Mouse (Mus musculus) heart, embryonic 14.5 days (tissue): ENCODE measurements around the gene Hlcs. TPM values are rescaled to one million over a fixed set of nuclear protein-coding genes. Genes with fewer than 3 reads are reported as not detected.

ENCODE experiments used
- ATAC-seq: fragments of 200-750 bp; cut with Nextera tagmentation; 2 replicates; pipeline ENCODE4 v1.8.0; 2017; ENCODE audit warnings: low read depth, moderate TSS enrichment; ENCODE audit not compliant: insufficient number of reproducible peaks, insufficient read depth, low FRiP score
- H3K27ac ChIP-seq, 2 experiments: fragments of 200-500 bp in 1 of 2; fragments of 300-500 bp in 1 of 2; sonication (generic) in 1 of 2; replicated peaks in 1 of 2; 2 replicates each; pipeline ENCODE4 v1.5.1; 2012 to 2014; ENCODE audit warnings: low read depth in 2 of 2, low read length in 2 of 2, control low read depth in 1 of 2, mild to moderate bottlenecking in 1 of 2, mixed read lengths in 1 of 2; ENCODE audit not compliant: control insufficient read depth in 1 of 2, insufficient read depth in 1 of 2
- H3K27me3 ChIP-seq: fragments of 300-500 bp; sonication (generic); 2 replicates; pipeline ENCODE4 v1.6.1; 2014; ENCODE audit warnings: mild to moderate bottlenecking, low read length, control low read depth; ENCODE audit not compliant: control insufficient read depth, insufficient read depth
- H3K36me3 ChIP-seq: fragments of 300-500 bp; sonication (generic); 2 replicates; pipeline ENCODE4 v1.6.1; 2014; ENCODE audit warnings: mild to moderate bottlenecking, control low read depth, low read length, mixed read lengths; ENCODE audit not compliant: control insufficient read depth, insufficient read depth
- H3K4me1 ChIP-seq, 2 experiments: fragments of 200-500 bp in 1 of 2; fragments of 300-500 bp in 1 of 2; sonication (generic) in 1 of 2; 2 replicates each; pipeline ENCODE4 v1.6.1; 2012 to 2014; ENCODE audit warnings: low read length in 2 of 2, control low read depth in 1 of 2, mixed read lengths in 1 of 2; ENCODE audit not compliant: control insufficient read depth in 2 of 2, insufficient read depth in 2 of 2
- H3K4me2 ChIP-seq: fragments of 300-500 bp; sonication (generic); 2 replicates; pipeline ENCODE4 v1.6.1; 2014; ENCODE audit warnings: mild to moderate bottlenecking, low read length
- H3K4me3 ChIP-seq, 2 experiments: fragments of 200-500 bp in 1 of 2; fragments of 300-500 bp in 1 of 2; sonication (generic) in 1 of 2; 2 replicates each; pipeline ENCODE4 v1.5.1; 2012 to 2014; ENCODE audit warnings: low read length in 2 of 2, mild to moderate bottlenecking in 2 of 2, control low read depth in 1 of 2, low read depth in 1 of 2, moderate library complexity in 1 of 2; ENCODE audit not compliant: control insufficient read depth in 1 of 2, insufficient read depth in 1 of 2
- H3K9ac ChIP-seq: fragments of 300-500 bp; sonication (generic); 2 replicates; pipeline ENCODE4 v1.6.1; 2014; ENCODE audit warnings: mild to moderate bottlenecking, low read length
- H3K9me3 ChIP-seq: fragments of 300-500 bp; sonication (generic); 2 replicates; pipeline ENCODE4 v1.6.1; 2016; ENCODE audit warnings: low read length, control low read depth; ENCODE audit not compliant: control insufficient read depth
- WGBS: fragments of 180-500 bp; shearing (Covaris S2); extraction: QIAGEN DNeasy Blood & Tissue Kit; methylation state at CpG from one replicate; pipeline ENCODE4 v1.1.7; 2014; 5-methylcytosine and 5-hydroxymethylcytosine counted together
- polyA plus RNA-seq: library from polyadenylated mRNA; unstranded; fragments of >200 nt; fragmentation: Nextera tagmentation; extraction: Ambion mirVana; gene quantifications from 2 replicates; pipeline ENCODE4 v1.2.1, GENCODE M21; 2014

Gene Hlcs
- polyA plus RNA-seq, 1 experiment from 2014 or later = 8.1 TPM

GRCm38 (mm10) chr16:94323681-94324080 is 10.3 kb upstream of the Hlcs start:
- no peak overlapping the region for H3K9ac ChIP-seq
- H3K27ac ChIP-seq = peak overlapping the region; percentile 11 to 27; a peak in 3 of 4 replicates
- H3K4me2 ChIP-seq = no peak overlapping the region
- no peak for ATAC-seq
- H3K4me3 ChIP-seq = no peak overlapping the region
- no peaks in the 10 kb centered on the region for H3K27me3 ChIP-seq
- 57% methylated on average over 5 of the region's 5 CpGs for WGBS
- H3K36me3 ChIP-seq = no peaks in the 10 kb centered on the region
- peaks cover 3 to 8% of the 10 kb centered on the region in 2 experiments; a peak in 3 of 4 replicates for H3K4me1 ChIP-seq
- no peaks in the 10 kb centered on the region for H3K9me3 ChIP-seq

- H3K36me3 ChIP-seq = no peaks in the 10 kb centered on the region
- no peak overlapping the region for H3K27ac ChIP-seq
- no peak overlapping the region for H3K4me3 ChIP-seq
- WGBS = 70% methylated on average over 5 of the region's 5 CpGs
- no peak for ATAC-seq
- no peak overlapping the region for H3K9ac ChIP-seq
- H3K27me3 ChIP-seq = no peaks in the 10 kb centered on the region
- H3K4me1 ChIP-seq = no peaks in the 10 kb centered on the region
- H3K9me3 ChIP-seq = no peaks in the 10 kb centered on the region
- H3K4me2 ChIP-seq = no peak overlapping the region
Measured at GRCm38 (mm10) chr16:94320223-94320622, 6.9 kb upstream of the Hlcs start.

DNA sequence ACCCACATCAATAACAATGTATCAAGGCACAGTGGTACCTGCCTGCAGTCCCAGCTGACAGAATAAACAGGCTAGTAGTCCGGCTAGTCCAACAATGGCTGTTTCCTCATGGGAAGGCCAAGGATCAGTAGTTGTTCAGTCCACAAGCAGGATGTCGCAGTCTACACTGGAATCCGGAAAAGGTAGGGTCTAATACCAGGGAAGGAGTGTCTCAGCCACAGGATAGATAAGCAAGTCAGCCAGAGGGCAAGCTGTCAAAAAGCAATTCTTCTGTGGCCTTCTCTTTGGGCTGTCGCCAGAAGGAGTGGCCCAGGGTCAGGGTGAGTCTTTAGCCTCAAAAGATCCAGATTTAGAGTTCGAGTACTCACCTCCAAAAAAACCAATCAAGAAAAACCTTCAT is 4.4 kb upstream of the Hlcs start:
- Histone ChIP-seq H3K27me3 (no peaks in the 10 kb centered on the region), H3K4me2 (no peak overlapping the region), H3K27ac (no peak overlapping the region), H3K9ac (no peak overlapping the region), H3K9me3 (no peaks in the 10 kb centered on the region), H3K4me1 (peaks cover 5 to 6% of the 10 kb centered on the region in 2 experiments; a peak in 2 of 4 replicates), H3K36me3 (no peaks in the 10 kb centered on the region), H3K4me3 (no peak overlapping the region)
- ATAC-seq = no peak
- 52% methylated on average over 5 of the region's 5 CpGs for WGBS

- no peak for ATAC-seq
- no peak overlapping the region for H3K27ac ChIP-seq
- 44% methylated on average over 1 of the region's 1 CpGs for WGBS
- no peak overlapping the region for H3K4me2 ChIP-seq
- no peaks in the 10 kb centered on the region for H3K9me3 ChIP-seq
- no peak overlapping the region for H3K9ac ChIP-seq
- H3K27me3 ChIP-seq = no peaks in the 10 kb centered on the region
- H3K4me3 ChIP-seq = no peak overlapping the region
- peaks cover 5 to 12% of the 10 kb centered on the region in 2 experiments; a peak in 3 of 4 replicates for H3K4me1 ChIP-seq
- no peaks in the 10 kb centered on the region for H3K36me3 ChIP-seq
Measured at GRCm38 (mm10) chr16:94315215-94315614, 1.8 kb upstream of the Hlcs start.

DNA sequence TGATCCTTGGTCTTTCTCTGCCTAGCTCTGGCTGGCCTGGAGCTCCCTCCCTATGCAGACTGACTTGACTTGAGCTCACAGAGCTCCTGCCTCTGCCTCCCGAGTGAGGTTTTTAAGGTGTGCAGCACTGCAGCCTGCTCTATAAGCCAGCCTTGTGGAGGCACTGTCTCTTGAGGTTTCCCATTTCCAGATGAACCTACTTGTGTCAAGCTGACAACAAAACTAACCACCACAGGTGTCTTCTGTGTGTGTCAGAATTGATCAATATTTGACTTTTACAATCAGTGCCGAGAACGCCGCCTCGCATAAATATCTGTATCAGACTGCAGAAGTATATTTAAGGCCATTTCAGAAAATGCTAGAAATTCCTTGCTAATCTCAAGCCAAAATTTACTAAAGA is 1.3 kb upstream of the Hlcs start:
- Histone ChIP-seq H3K4me1 (peaks cover 5 to 14% of the 10 kb centered on the region in 2 experiments; a peak in 3 of 4 replicates), H3K36me3 (no peaks in the 10 kb centered on the region), H3K4me3 (no peak overlapping the region), H3K9me3 (no peaks in the 10 kb centered on the region), H3K27me3 (no peaks in the 10 kb centered on the region), H3K27ac (no peak overlapping the region), H3K4me2 (no peak overlapping the region), H3K9ac (no peak overlapping the region)
- 85% methylated on average over 5 of the region's 5 CpGs for WGBS
- ATAC-seq = no peak

GRCm38 (mm10) chr16:94312663-94313228 is 625 bp downstream of the Hlcs start:
- Histone ChIP-seq H3K9ac (peak overlapping the region; percentile 89), H3K27ac (peak overlapping the region; percentile 99 to 100), H3K36me3 (no peaks in the 10 kb centered on the region), H3K9me3 (no peaks in the 10 kb centered on the region), H3K4me2 (peak overlapping the region; percentile 94), H3K27me3 (no peaks in the 10 kb centered on the region), H3K4me3 (peak overlapping the region; percentile 66 to 80), H3K4me1 (peaks cover 5 to 14% of the 10 kb centered on the region in 2 experiments; a peak in 3 of 4 replicates)
- WGBS = under 1% methylated on average over 20 of the region's 20 CpGs
- ATAC-seq = peak; percentile 84

GRCm38 (mm10) chr16:94311931-94312330 is 1.4 kb downstream of the Hlcs start:
- WGBS = 79% methylated on average over 4 of the region's 4 CpGs
- H3K36me3 ChIP-seq = no peaks in the 10 kb centered on the region
- H3K9me3 ChIP-seq = no peaks in the 10 kb centered on the region
- H3K27ac ChIP-seq = 0 out of 4 replicates have a peak overlapping the region, but pooled peaks of 1 of the 2 experiments have one; percentile 28
- peak overlapping the region; percentile 94 for H3K4me2 ChIP-seq
- H3K4me1 ChIP-seq = peaks cover 5 to 14% of the 10 kb centered on the region in 2 experiments; a peak in 3 of 4 replicates
- H3K9ac ChIP-seq = peak overlapping the region; percentile 89
- peak overlapping the region in 1 of 2 experiments; percentile 66; a peak in 2 of 4 replicates for H3K4me3 ChIP-seq
- no peaks in the 10 kb centered on the region for H3K27me3 ChIP-seq
- no peak for ATAC-seq

DNA sequence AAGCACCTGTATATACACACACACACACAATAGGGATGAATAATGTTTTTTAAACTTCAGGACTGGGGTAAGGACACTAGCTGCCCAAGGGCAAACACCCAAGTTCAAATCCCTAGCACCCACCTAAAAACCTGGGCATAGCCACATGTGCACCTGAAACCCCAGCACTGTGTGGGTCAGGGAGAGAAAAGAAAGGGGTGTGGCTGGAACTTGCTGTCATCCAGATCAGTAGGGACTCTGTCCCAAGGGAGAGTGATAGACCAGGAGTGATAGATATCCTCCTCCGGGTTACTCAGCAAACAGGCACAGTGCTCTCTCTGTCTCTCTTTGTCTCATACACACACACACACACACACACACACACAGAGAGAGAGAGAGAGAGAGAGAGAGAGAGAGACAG is 2.0 kb downstream of the Hlcs start:
- no peaks in the 10 kb centered on the region for H3K36me3 ChIP-seq
- H3K9me3 ChIP-seq = no peaks in the 10 kb centered on the region
- H3K4me3 ChIP-seq = no peak overlapping the region
- WGBS = 67% methylated on average over 1 of the region's 1 CpGs
- H3K27ac ChIP-seq = no peak overlapping the region
- no peaks in the 10 kb centered on the region for H3K27me3 ChIP-seq
- no peak for ATAC-seq
- H3K4me2 ChIP-seq = no peak overlapping the region
- H3K4me1 ChIP-seq = peaks cover 5 to 14% of the 10 kb centered on the region in 2 experiments; a peak in 3 of 4 replicates
- H3K9ac ChIP-seq = peak overlapping the region; percentile 89; the same call in 1 of the 2 replicates
